23 mouse cellular contexts compared by ENCODE assay signal in genomic region chr1:121090628-121091027, GRCm38 (mm10).
"Had no signal": no experiment of that assay in that cellular context is flagged by ENCODE, and none has a peak within 500 bp of the region (broad histone marks: within the 10 kb centered on the region; RNA-seq: fewer than 3 reads in every experiment).

No protein-coding gene starts in this region.

- H3K4me3 ChIP-seq: heart, embryonic 10.5 days; heart, embryonic 12.5 days; hindbrain, embryonic 10.5 days; hindbrain, embryonic 12.5 days; intestine, embryonic 15.5 days; limb, embryonic 13.5 days; limb, embryonic 15.5 days had no signal

- H3K9ac ChIP-seq: heart, embryonic 12.5 days; hindbrain, embryonic 12.5 days; hindbrain, embryonic 14.5 days; intestine, embryonic 15.5 days; limb, embryonic 13.5 days; limb, embryonic 15.5 days had no signal

- H3K27me3 ChIP-seq: heart, embryonic 12.5 days; intestine, embryonic 15.5 days; limb, embryonic 15.5 days had no signal

- H3K36me3 ChIP-seq: heart, embryonic 10.5 days; heart, embryonic 12.5 days; hindbrain, embryonic 10.5 days; hindbrain, embryonic 12.5 days; intestine, embryonic 15.5 days; limb, embryonic 13.5 days; limb, embryonic 15.5 days had no signal

- H3K4me1 ChIP-seq: intestine, embryonic 15.5 days; limb, embryonic 13.5 days; limb, embryonic 15.5 days had no signal

- H3K9me3 ChIP-seq: heart, embryonic 10.5 days; heart, embryonic 12.5 days; hindbrain, embryonic 10.5 days; hindbrain, embryonic 12.5 days; intestine, embryonic 15.5 days; limb, embryonic 15.5 days had no signal

- DNase-seq: gastrocnemius, postnatal 14 days; gastrocnemius, postnatal 36 days; heart, adult 11 months; heart, postnatal 10 days; heart, postnatal 4 days; kidney, adult 18-20 months; kidney, adult 8-10 months; kidney, postnatal 10 days; kidney, postnatal 25 days; layer of hippocampus, adult 9-11 months; layer of hippocampus, postnatal 36 days; left cerebral cortex, postnatal 4 days had no signal

- H3K27ac ChIP-seq: heart, embryonic 10.5 days; hindbrain, embryonic 10.5 days; hindbrain, embryonic 12.5 days; hindbrain, embryonic 14.5 days; intestine, embryonic 15.5 days; limb, embryonic 13.5 days; limb, embryonic 15.5 days had no signal

- ATAC-seq: hindbrain, embryonic 16.5 days; inflammation-experienced regulatory T-cells, adult 6 months; intestine, embryonic 15.5 days; intestine, postnatal 0 days had no signal

- H3K4me2 ChIP-seq: heart, embryonic 12.5 days; hindbrain, embryonic 12.5 days; hindbrain, embryonic 14.5 days; intestine, embryonic 15.5 days; limb, embryonic 13.5 days; limb, embryonic 15.5 days had no signal
